Mouse (Mus musculus): ENCODE results near the gene Ctsl. TPM values are rescaled to one million over a fixed set of nuclear protein-coding genes. Genes with fewer than 3 reads are reported as not detected.

Ctsl gene
- polyA plus RNA-seq, 1 experiment from 2014 or later = 132 TPM

- Histone ChIP-seq H3K27ac (replicated peaks; ENCODE audit: low read depth, low read length) (no peak overlapping the region), H3K4me3 (ENCODE audit: low read depth, low read length) (no peak overlapping the region), H3K9me3 (ENCODE audit: control insufficient read depth, low read length) (no peaks in the 10 kb centered on the region), H3K4me2 (ENCODE audit: low read depth, severe bottlenecking) (no peak overlapping the region), H3K4me1 (ENCODE audit: control insufficient read depth, insufficient read depth, low read length) (no peaks in the 10 kb centered on the region), H3K9ac (ENCODE audit: low read length) (no peak overlapping the region), H3K36me3 (ENCODE audit: control insufficient read depth, insufficient read depth, low read length) (no peaks in the 10 kb centered on the region), H3K27me3 (ENCODE audit: control insufficient read depth, insufficient read depth, low read length) (no peaks in the 10 kb centered on the region)
- no peak for DNase-seq (ENCODE audit: low spot score)
- ATAC-seq (ENCODE audit: insufficient number of reproducible peaks, low FRiP score, low TSS enrichment, low read depth) = no peak
- WGBS = 56% methylated on average over 3 of the region's 3 CpGs
These were observed 32.8 kb upstream of the Ctsl start for GRCm38 (mm10) chr13:64403519-64403918.

- H3K9ac ChIP-seq (ENCODE audit: low read length) = no peak overlapping the region
- H3K4me2 ChIP-seq (ENCODE audit: low read depth, severe bottlenecking) = no peak overlapping the region
- no peaks in the 10 kb centered on the region for H3K9me3 ChIP-seq (ENCODE audit: control insufficient read depth, low read length)
- H3K4me3 ChIP-seq (ENCODE audit: low read depth, low read length) = no peak overlapping the region
- ATAC-seq (ENCODE audit: insufficient number of reproducible peaks, low FRiP score, low TSS enrichment, low read depth) (no peak), DNase-seq (ENCODE audit: low spot score) (no peak)
- 92% methylated on average over 8 of the region's 8 CpGs for WGBS
- no peak overlapping the region for H3K27ac ChIP-seq (replicated peaks; ENCODE audit: low read depth, low read length)
- H3K27me3 ChIP-seq (ENCODE audit: control insufficient read depth, insufficient read depth, low read length) = no peaks in the 10 kb centered on the region
- H3K4me1 ChIP-seq (ENCODE audit: control insufficient read depth, insufficient read depth, low read length) = no peaks in the 10 kb centered on the region
- H3K36me3 ChIP-seq (ENCODE audit: control insufficient read depth, insufficient read depth, low read length) = no peaks in the 10 kb centered on the region
These were observed 32.3 kb upstream of the Ctsl start for GRCm38 (mm10) chr13:64402951-64403460.

- no peaks in the 10 kb centered on the region for H3K4me1 ChIP-seq (ENCODE audit: control insufficient read depth, insufficient read depth, low read length)
- H3K9ac ChIP-seq (ENCODE audit: low read length) = no peak overlapping the region
- H3K9me3 ChIP-seq (ENCODE audit: control insufficient read depth, low read length) = no peaks in the 10 kb centered on the region
- WGBS = 90% methylated on average over 10 of the region's 10 CpGs
- ATAC-seq (ENCODE audit: insufficient number of reproducible peaks, low FRiP score, low TSS enrichment, low read depth) = no peak
- H3K4me2 ChIP-seq (ENCODE audit: low read depth, severe bottlenecking) = no peak overlapping the region
- H3K27ac ChIP-seq (replicated peaks; ENCODE audit: low read depth, low read length) = no peak overlapping the region
- H3K4me3 ChIP-seq (ENCODE audit: low read depth, low read length) = no peak overlapping the region
- no peaks in the 10 kb centered on the region for H3K27me3 ChIP-seq (ENCODE audit: control insufficient read depth, insufficient read depth, low read length)
- no peak for DNase-seq (ENCODE audit: low spot score)
- no peaks in the 10 kb centered on the region for H3K36me3 ChIP-seq (ENCODE audit: control insufficient read depth, insufficient read depth, low read length)
These were observed 31.8 kb upstream of the Ctsl start for GRCm38 (mm10) chr13:64402504-64402949.

- 51% methylated on average over 3 of the region's 3 CpGs for WGBS
- Histone ChIP-seq H3K36me3 (ENCODE audit: control insufficient read depth, insufficient read depth, low read length) (no peaks in the 10 kb centered on the region), H3K4me1 (ENCODE audit: control insufficient read depth, insufficient read depth, low read length) (no peaks in the 10 kb centered on the region), H3K9me3 (ENCODE audit: control insufficient read depth, low read length) (no peaks in the 10 kb centered on the region), H3K27ac (replicated peaks; ENCODE audit: low read depth, low read length) (no peak overlapping the region), H3K4me3 (ENCODE audit: low read depth, low read length) (no peak overlapping the region), H3K27me3 (ENCODE audit: control insufficient read depth, insufficient read depth, low read length) (no peaks in the 10 kb centered on the region), H3K4me2 (ENCODE audit: low read depth, severe bottlenecking) (no peak overlapping the region), H3K9ac (ENCODE audit: low read length) (no peak overlapping the region)
- no peak for DNase-seq (ENCODE audit: low spot score)
- ATAC-seq (ENCODE audit: insufficient number of reproducible peaks, low FRiP score, low TSS enrichment, low read depth) = no peak
These were observed 31.3 kb upstream of the Ctsl start for GRCm38 (mm10) chr13:64402006-64402405.

- H3K4me3 ChIP-seq (ENCODE audit: low read depth, low read length) = no peak overlapping the region
- H3K4me1 ChIP-seq (ENCODE audit: control insufficient read depth, insufficient read depth, low read length) = no peaks in the 10 kb centered on the region
- no peaks in the 10 kb centered on the region for H3K9me3 ChIP-seq (ENCODE audit: control insufficient read depth, low read length)
- DNase-seq (ENCODE audit: low spot score) (no peak), ATAC-seq (ENCODE audit: insufficient number of reproducible peaks, low FRiP score, low TSS enrichment, low read depth) (no peak)
- H3K4me2 ChIP-seq (ENCODE audit: low read depth, severe bottlenecking) = no peak overlapping the region
- WGBS = 63% methylated on average over 7 of the region's 7 CpGs
- no peaks in the 10 kb centered on the region for H3K27me3 ChIP-seq (ENCODE audit: control insufficient read depth, insufficient read depth, low read length)
- H3K9ac ChIP-seq (ENCODE audit: low read length) = no peak overlapping the region
- H3K27ac ChIP-seq (replicated peaks; ENCODE audit: low read depth, low read length) = no peak overlapping the region
- H3K36me3 ChIP-seq (ENCODE audit: control insufficient read depth, insufficient read depth, low read length) = no peaks in the 10 kb centered on the region
These were observed 30.2 kb upstream of the Ctsl start for GRCm38 (mm10) chr13:64400801-64401361.

- Histone ChIP-seq H3K4me3 (ENCODE audit: low read depth, low read length) (no peak overlapping the region), H3K27ac (replicated peaks; ENCODE audit: low read depth, low read length) (no peak overlapping the region), H3K27me3 (ENCODE audit: control insufficient read depth, insufficient read depth, low read length) (no peaks in the 10 kb centered on the region), H3K4me2 (ENCODE audit: low read depth, severe bottlenecking) (no peak overlapping the region), H3K4me1 (ENCODE audit: control insufficient read depth, insufficient read depth, low read length) (no peaks in the 10 kb centered on the region), H3K9me3 (ENCODE audit: control insufficient read depth, low read length) (no peaks in the 10 kb centered on the region), H3K9ac (ENCODE audit: low read length) (no peak overlapping the region), H3K36me3 (ENCODE audit: control insufficient read depth, insufficient read depth, low read length) (no peaks in the 10 kb centered on the region)
- ATAC-seq (ENCODE audit: insufficient number of reproducible peaks, low FRiP score, low TSS enrichment, low read depth) (no peak), DNase-seq (ENCODE audit: low spot score) (no peak)
- WGBS = 83% methylated on average over 3 of the region's 3 CpGs
These were observed 29.2 kb upstream of the Ctsl start for GRCm38 (mm10) chr13:64399906-64400305.

- no peaks in the 10 kb centered on the region for H3K27me3 ChIP-seq (ENCODE audit: control insufficient read depth, insufficient read depth, low read length)
- H3K27ac ChIP-seq (replicated peaks; ENCODE audit: low read depth, low read length) = no peak overlapping the region
- no peaks in the 10 kb centered on the region for H3K9me3 ChIP-seq (ENCODE audit: control insufficient read depth, low read length)
- H3K4me3 ChIP-seq (ENCODE audit: low read depth, low read length) = no peak overlapping the region
- DNase-seq (ENCODE audit: low spot score) (no peak), ATAC-seq (ENCODE audit: insufficient number of reproducible peaks, low FRiP score, low TSS enrichment, low read depth) (no peak)
- no peak overlapping the region for H3K9ac ChIP-seq (ENCODE audit: low read length)
- H3K4me1 ChIP-seq (ENCODE audit: control insufficient read depth, insufficient read depth, low read length) = no peaks in the 10 kb centered on the region
- WGBS = 94% methylated on average over 1 of the region's 1 CpGs
- H3K4me2 ChIP-seq (ENCODE audit: low read depth, severe bottlenecking) = no peak overlapping the region
- no peaks in the 10 kb centered on the region for H3K36me3 ChIP-seq (ENCODE audit: control insufficient read depth, insufficient read depth, low read length)
These were observed 27.4 kb upstream of the Ctsl start for GRCm38 (mm10) chr13:64398065-64398464.

GRCm38 (mm10) chr13:64396979-64397378 lies 26.3 kb upstream of the Ctsl start:
- H3K27me3 ChIP-seq (ENCODE audit: control insufficient read depth, insufficient read depth, low read length) = no peaks in the 10 kb centered on the region
- ATAC-seq (ENCODE audit: insufficient number of reproducible peaks, low FRiP score, low TSS enrichment, low read depth) (no peak), DNase-seq (ENCODE audit: low spot score) (no peak)
- H3K27ac ChIP-seq (replicated peaks; ENCODE audit: low read depth, low read length) = no peak overlapping the region
- no peaks in the 10 kb centered on the region for H3K36me3 ChIP-seq (ENCODE audit: control insufficient read depth, insufficient read depth, low read length)
- no peak overlapping the region for H3K4me3 ChIP-seq (ENCODE audit: low read depth, low read length)
- H3K9me3 ChIP-seq (ENCODE audit: control insufficient read depth, low read length) = no peaks in the 10 kb centered on the region
- H3K4me1 ChIP-seq (ENCODE audit: control insufficient read depth, insufficient read depth, low read length) = no peaks in the 10 kb centered on the region
- H3K9ac ChIP-seq (ENCODE audit: low read length) = no peak overlapping the region
- H3K4me2 ChIP-seq (ENCODE audit: low read depth, severe bottlenecking) = no peak overlapping the region
- 73% methylated on average over 8 of the region's 8 CpGs for WGBS

GRCm38 (mm10) chr13:64388415-64388814 lies 17.7 kb upstream of the Ctsl start:
- no peak overlapping the region for H3K4me3 ChIP-seq (ENCODE audit: low read depth, low read length)
- no peaks in the 10 kb centered on the region for H3K27me3 ChIP-seq (ENCODE audit: control insufficient read depth, insufficient read depth, low read length)
- WGBS = 70% methylated on average over 4 of the region's 4 CpGs

More at GRCm38 (mm10) chr13:64388415-64388814, 17.7 kb upstream of the Ctsl start:
- no peaks in the 10 kb centered on the region for H3K4me1 ChIP-seq (ENCODE audit: control insufficient read depth, insufficient read depth, low read length)
- no peak overlapping the region for H3K27ac ChIP-seq (replicated peaks; ENCODE audit: low read depth, low read length)
- no peak overlapping the region for H3K4me2 ChIP-seq (ENCODE audit: low read depth, severe bottlenecking)
- no peaks in the 10 kb centered on the region for H3K9me3 ChIP-seq (ENCODE audit: control insufficient read depth, low read length)
- no peaks in the 10 kb centered on the region for H3K36me3 ChIP-seq (ENCODE audit: control insufficient read depth, insufficient read depth, low read length)
- ATAC-seq (ENCODE audit: insufficient number of reproducible peaks, low FRiP score, low TSS enrichment, low read depth) (no peak), DNase-seq (ENCODE audit: low spot score) (no peak)
- no peak overlapping the region for H3K9ac ChIP-seq (ENCODE audit: low read length)
